Mouse (Mus musculus) brain, adult 10 weeks (tissue): ENCODE measurements around the gene Mbip. TPM values are rescaled to one million over a fixed set of nuclear protein-coding genes. Genes with fewer than 3 reads are reported as not detected.

Experiments used
- polyA plus RNA-seq: library from polyadenylated mRNA; stranded (reverse); fragments of 350-450 nt; fragmentation: Illumina TruSeq; extraction: RNeasy Lipid Tissue Mini Kit (QIAGEN cat#74804); gene quantifications from one replicate; pipeline ENCODE4 v1.2.3, GENCODE M21; 2015; ENCODE audit warnings: low read depth, low replicate concordance

Gene Mbip
- polyA plus RNA-seq = 33.1 TPM

DNA sequence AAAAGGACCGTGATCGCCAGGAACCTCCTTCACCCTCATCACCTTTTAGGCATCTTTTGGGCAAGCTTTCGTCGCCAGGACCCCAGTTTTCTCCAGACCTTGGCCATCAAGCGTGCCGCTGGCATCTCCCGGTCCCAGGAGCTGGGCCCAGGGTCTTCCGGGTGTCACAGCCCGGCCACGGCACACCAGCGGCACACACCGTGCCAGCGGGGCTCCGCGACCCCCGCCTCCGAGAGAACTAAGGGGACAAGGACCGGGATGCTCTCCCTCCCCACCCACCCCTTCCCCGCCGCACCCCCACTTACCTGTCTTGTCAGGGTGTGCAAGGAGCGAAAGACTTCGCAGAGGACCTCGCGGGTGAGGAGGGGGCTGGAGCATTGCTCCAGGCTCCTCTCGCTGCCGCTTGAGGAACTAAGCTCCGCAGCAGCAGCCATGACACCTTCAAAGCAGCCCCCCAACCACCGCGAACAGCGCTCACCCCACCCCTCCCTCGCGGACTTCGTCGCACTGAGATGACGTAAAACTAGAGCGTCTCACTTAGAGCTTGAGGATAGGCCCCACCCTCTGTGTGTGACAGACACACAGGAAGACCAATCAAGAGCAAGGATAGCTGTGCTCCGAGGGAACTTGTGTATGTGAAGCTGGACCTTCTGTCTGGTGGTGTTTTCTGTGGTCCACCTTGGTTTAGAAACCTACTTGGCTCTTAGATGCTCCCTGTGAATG, at the start of gene Mbip:
TSS of gene Mbip (minus strand) at position 528 of the 723 bp plus-strand sequence.

Other genes starting within 250 kb of the Mbip start
- 0.65 TPM for gene Nkx2-1, start 191.0 kb upstream of the Mbip start, polyA plus RNA-seq